Mouse (Mus musculus) left cerebral cortex, adult 8-10 months (tissue): Measurements from ENCODE around the gene Tmem97. TPM values are rescaled to one million over a fixed set of nuclear protein-coding genes. Genes with fewer than 3 reads are reported as not detected.

ENCODE experiments used
- DNase-seq, 2 experiments: peaks; one replicate each; pipeline ENCODE4 v3.0.0; 2022; ENCODE audit warnings: low spot score in 2 of 2
- total RNA-seq, 4 experiments: library from RNA; stranded (reverse); gene quantifications; 2 replicates each; pipeline ENCODE4 v1.2.4; 2022

The Tmem97 gene
- total RNA-seq, 4 experiments from 2014 or later, result 23.7 to 29.6 (median 26.6) TPM

GRCm38 (mm10) chr11:78513106-78513790 lies 37.3 kb downstream of the Tmem97 start:
- no peak for DNase-seq

- DNase-seq, result peak; percentile 65 to 87
Measured at GRCm38 (mm10) chr11:78512025-78512957, 38.3 kb downstream of the Tmem97 start, which contains the start of the genes Tmem199 and Poldip2. TSS of gene Tmem199 (minus strand) at chr11:78512172. TSS of gene Poldip2 (plus strand) at chr11:78512193.

- DNase-seq, result no peak
Measured at GRCm38 (mm10) chr11:78509148-78509547, 41.4 kb downstream of the Tmem97 start.

- DNase-seq, result no peak
Measured at GRCm38 (mm10) chr11:78505430-78505829, 45.1 kb downstream of the Tmem97 start.

- DNase-seq, result no peak
Measured at GRCm38 (mm10) chr11:78502909-78503650, 47.5 kb downstream of the Tmem97 start, which contains the start of gene Sebox. TSS of gene Sebox (plus strand) at chr11:78503447.

GRCm38 (mm10) chr11:78501529-78501928 lies 49.0 kb downstream of the Tmem97 start:
- DNase-seq, result no peak

GRCm38 (mm10) chr11:78500623-78501202 lies 49.9 kb downstream of the Tmem97 start:
- no peak for DNase-seq

- DNase-seq, result no peak
Measured at GRCm38 (mm10) chr11:78499543-78499942, 51.0 kb downstream of the Tmem97 start.

- DNase-seq, result no peak
Measured at GRCm38 (mm10) chr11:78499004-78499403, 51.6 kb downstream of the Tmem97 start, which contains the start of gene Vtn. TSS of gene Vtn (plus strand) at chr11:78499091.

- DNase-seq, result peak; percentile 85 to 95
Measured at GRCm38 (mm10) chr11:78497544-78498522, 52.7 kb downstream of the Tmem97 start, which contains the start of gene Sarm1. TSS of gene Sarm1 (minus strand) at chr11:78497754.

GRCm38 (mm10) chr11:78497071-78497541 lies 53.5 kb downstream of the Tmem97 start:
- peak in 1 of 2 experiments; percentile 42 for DNase-seq

GRCm38 (mm10) chr11:78495904-78496303 lies 54.7 kb downstream of the Tmem97 start:
- DNase-seq, result no peak

Other genes starting within 250 kb of the Tmem97 start
- 10 to 100 TPM in 1 of 4 experiments, 1 to 10 TPM in 3; 6.8 to 11.9 (median 7.1) TPM for gene Spag5, start 249.2 kb downstream of the Tmem97 start, total RNA-seq
- gene Aldoc, start 227.8 kb downstream of the Tmem97 start, total RNA-seq, result 100 to 1,000 TPM; 784 to 869 (median 811) TPM
- gene Pigs, start 222.4 kb downstream of the Tmem97 start, total RNA-seq, result 10 to 100 TPM; 57.1 to 62.1 (median 59.4) TPM
- 10 to 100 TPM; 28.5 to 34.5 (median 30.6) TPM for gene Unc119, start 207.3 kb downstream of the Tmem97 start, total RNA-seq
- gene Foxn1, start 164.2 kb downstream of the Tmem97 start, total RNA-seq, result under 1 TPM in 2 of 4 experiments, not detected in 2; 0.11 to 0.19 TPM
- gene Slc13a2, start 128.6 kb downstream of the Tmem97 start, total RNA-seq, result not detected
- gene Slc46a1, start 85.1 kb downstream of the Tmem97 start, total RNA-seq, result 10 to 100 TPM in 3 of 4 experiments, 1 to 10 TPM in 1; 8.2 to 15.4 (median 12.2) TPM
- gene Sarm1, start 53.0 kb downstream of the Tmem97 start, total RNA-seq, result 10 to 100 TPM; 32.1 to 36.7 (median 33.1) TPM
- 10 to 100 TPM; 73.4 to 86.0 (median 77.9) TPM for gene Vtn, start 51.7 kb downstream of the Tmem97 start, total RNA-seq
- 1 to 10 TPM; 1.3 to 2.1 (median 1.6) TPM for gene Sebox, start 47.3 kb downstream of the Tmem97 start, total RNA-seq
- 10 to 100 TPM; 39.4 to 42.9 (median 41.8) TPM for gene Tmem199, start 38.6 kb downstream of the Tmem97 start, total RNA-seq
- 100 to 1,000 TPM; 116 to 125 (median 118) TPM for gene Poldip2, start 38.6 kb downstream of the Tmem97 start, total RNA-seq
- gene Tnfaip1, start 14.4 kb downstream of the Tmem97 start, total RNA-seq, result 10 to 100 TPM; 32.8 to 36.6 (median 34.2) TPM
- 10 to 100 TPM; 79.7 to 81.6 (median 80.9) TPM for gene Ift20, start 14.4 kb downstream of the Tmem97 start, total RNA-seq
- gene Nlk, start 146.6 kb upstream of the Tmem97 start, total RNA-seq, result 10 to 100 TPM; 84.1 to 92.5 (median 87.6) TPM
- gene Ccnq, start 201.0 kb upstream of the Tmem97 start, total RNA-seq, result 10 to 100 TPM; 17.3 to 23.0 (median 21.9) TPM